Mouse (Mus musculus) intestine, postnatal 0 days (tissue): ENCODE measurements around the gene Ovol3. TPM values are rescaled to one million over a fixed set of nuclear protein-coding genes. Genes with fewer than 3 reads are reported as not detected.
A peak's percentile ranks its signal among the peaks of the same experiment; 100 is the strongest.

Experiments
- ATAC-seq: fragments of 200-750 bp; cut with Nextera tagmentation; 2 replicates; pipeline ENCODE4 v1.8.0; 2017; ENCODE audit warnings: mild to moderate bottlenecking, moderate TSS enrichment, moderate library complexity
- H3K27ac ChIP-seq: fragments of 300-500 bp; sonication (generic); 2 replicates; pipeline ENCODE4 v1.5.1; 2014; ENCODE audit warnings: mild to moderate bottlenecking, low read depth, low read length, moderate library complexity
- H3K27me3 ChIP-seq: fragments of 300-500 bp; sonication (generic); replicated peaks from 2 replicates; pipeline ENCODE4 v1.6.1; 2014; ENCODE audit warnings: low read length, mixed read lengths; ENCODE audit not compliant: control insufficient read depth, insufficient read depth
- H3K36me3 ChIP-seq: fragments of 300-500 bp; sonication (generic); 2 replicates; pipeline ENCODE4 v1.6.1; 2014; ENCODE audit warnings: mild to moderate bottlenecking, moderate library complexity; ENCODE audit not compliant: control insufficient read depth, insufficient read depth
- H3K4me1 ChIP-seq: fragments of 300-500 bp; sonication (generic); replicated peaks from 2 replicates; pipeline ENCODE4 v1.6.1; 2014; ENCODE audit warnings: antibody characterized with exemption, low read length, mixed read lengths; ENCODE audit not compliant: control insufficient read depth, insufficient read depth
- H3K4me2 ChIP-seq: fragments of 300-500 bp; sonication (generic); replicated peaks from 2 replicates; pipeline ENCODE4 v1.6.1; 2014; ENCODE audit warnings: low read depth, mild to moderate bottlenecking, moderate library complexity
- H3K4me3 ChIP-seq: fragments of 300-500 bp; sonication (generic); 2 replicates; pipeline ENCODE4 v1.5.1; 2014; ENCODE audit warnings: low read depth, low read length
- H3K9ac ChIP-seq: fragments of 300-500 bp; sonication (generic); 2 replicates; pipeline ENCODE4 v1.6.1; 2014; ENCODE audit warnings: mild to moderate bottlenecking, low read depth, low read length
- H3K9me3 ChIP-seq: fragments of 300-500 bp; sonication (generic); 2 replicates; pipeline ENCODE4 v1.6.1; 2016; ENCODE audit warnings: mixed run types; ENCODE audit not compliant: control insufficient read depth
- CTCF ChIP-seq: sonication (generic); IDR thresholded peaks from 2 replicates; pipeline ENCODE4 v1.5.1; 2016; ENCODE audit warnings: low read depth, mild to moderate bottlenecking, control low read depth, antibody characterized with exemption, moderate library complexity
- WGBS: fragments of 180-500 bp; shearing (Covaris S2); extraction: QIAGEN DNeasy Blood & Tissue Kit; methylation state at CpG from one replicate; pipeline ENCODE4 v1.1.7; 2014; 5-methylcytosine and 5-hydroxymethylcytosine counted together
- polyA plus RNA-seq: library from polyadenylated mRNA; unstranded; fragments of >200 nt; fragmentation: Nextera tagmentation; extraction: Ambion mirVana; gene quantifications from 2 replicates; pipeline ENCODE4 v1.2.1, GENCODE M21; 2015

The Ovol3 gene
- polyA plus RNA-seq, 1 experiment from 2014 or later = not detected

GRCm38 (mm10) chr7:30198481-30198971 is 37.0 kb downstream of the Ovol3 start, which contains the start of gene Capns1:
Gene Capns1, minus strand, starts transcription at chr7:30198811.
- no peak within 1 kb of the TSS for H3K4me2 ChIP-seq

DNA sequence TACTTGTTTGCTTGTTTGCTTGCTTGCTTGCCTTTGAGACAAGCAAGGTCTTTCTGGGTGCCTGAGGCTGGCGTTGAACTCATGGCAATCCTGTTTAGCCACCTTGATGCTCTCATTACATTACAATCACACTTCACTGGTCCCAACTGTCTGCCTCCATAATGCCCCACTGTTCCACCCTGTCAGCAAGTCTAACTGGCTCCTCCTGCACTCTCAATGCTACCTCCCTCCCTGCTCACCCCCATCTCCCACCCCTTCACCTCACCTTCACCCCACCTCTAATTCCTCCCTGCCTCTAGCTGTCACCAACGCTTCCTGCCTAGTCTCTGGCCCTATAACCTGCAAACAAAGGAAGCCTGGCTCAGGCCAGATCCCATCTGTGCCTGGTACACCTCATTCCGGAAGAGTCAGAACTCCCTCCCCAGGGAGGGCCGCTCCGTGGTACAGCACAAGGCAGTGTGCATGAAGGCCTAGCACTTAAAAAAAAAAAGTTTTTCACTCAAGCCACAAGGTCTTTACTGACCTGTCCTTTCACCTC is 37.9 kb downstream of the Ovol3 start:
- no peak overlapping the region for H3K4me2 ChIP-seq
- no peaks in the 10 kb centered on the region; the same call in 1 of the 2 replicates for H3K4me1 ChIP-seq
- no peak for ATAC-seq
- no peaks in the 10 kb centered on the region; the same call in 1 of the 2 replicates for H3K36me3 ChIP-seq
- H3K9me3 ChIP-seq = no peaks in the 10 kb centered on the region
- no peaks in the 10 kb centered on the region for H3K27me3 ChIP-seq
- WGBS = 64% methylated on average over 5 of the region's 5 CpGs
- H3K27ac ChIP-seq = no peak overlapping the region
- no peak overlapping the region for H3K4me3 ChIP-seq
- no peak overlapping the region for H3K9ac ChIP-seq
- no peak for TF ChIP-seq CTCF

More at GRCm38 (mm10) chr7:30198481-30198971, 37.0 kb downstream of the Ovol3 start, which contains the start of gene Capns1:
- Histone ChIP-seq H3K36me3 (no peaks in the 10 kb centered on the region), H3K9me3 (no peaks in the 10 kb centered on the region), H3K4me1 (no peaks in the 10 kb centered on the region; the same call in 1 of the 2 replicates), H3K9ac (no peak within 1 kb of the TSS), H3K4me3 (no peak within 1 kb of the TSS), H3K27ac (no peak within 1 kb of the TSS), H3K27me3 (no peaks in the 10 kb centered on the region)
- 10% methylated on average over 8 of the region's 8 CpGs for WGBS
- TF ChIP-seq CTCF = peak; percentile 94
- ATAC-seq = no peak

DNA sequence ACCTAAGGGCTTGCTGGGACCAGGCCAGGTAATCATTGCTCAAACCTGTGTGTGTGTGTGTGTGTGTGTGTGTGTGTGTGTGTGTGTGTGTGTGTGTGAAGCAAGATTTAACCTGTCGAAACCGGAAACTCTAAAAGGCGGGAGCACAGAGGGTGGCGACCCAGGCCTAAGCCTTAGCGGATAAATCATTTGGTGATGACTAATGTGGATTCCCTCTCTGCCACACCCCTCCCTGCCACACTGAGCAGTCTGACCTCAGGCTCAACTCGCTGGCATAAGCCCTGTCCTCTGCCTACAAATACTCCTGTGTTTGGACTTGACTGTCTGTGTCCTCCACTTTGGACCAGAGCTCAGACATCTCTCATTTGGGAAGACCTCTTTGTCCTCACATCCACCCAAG is 39.4 kb downstream of the Ovol3 start:
- Histone ChIP-seq H3K9me3 (no peaks in the 10 kb centered on the region), H3K27ac (no peak overlapping the region), H3K27me3 (no peaks in the 10 kb centered on the region), H3K4me3 (no peak overlapping the region), H3K4me2 (no peak overlapping the region), H3K36me3 (peaks cover 10% of the 10 kb centered on the region), H3K9ac (no peak overlapping the region), H3K4me1 (no peaks in the 10 kb centered on the region; the same call in 1 of the 2 replicates)
- TF ChIP-seq CTCF = no peak
- ATAC-seq = no peak
- 52% methylated on average over 6 of the region's 6 CpGs for WGBS

GRCm38 (mm10) chr7:30195461-30195860 is 40.1 kb downstream of the Ovol3 start:
- no peaks in the 10 kb centered on the region for H3K9me3 ChIP-seq
- peak overlapping the region; percentile 66; the same call in 1 of the 2 replicates for H3K4me3 ChIP-seq
- H3K4me2 ChIP-seq = peak overlapping the region; percentile 86
- no peak for TF ChIP-seq CTCF
- no peak for ATAC-seq
- no peak overlapping the region for H3K9ac ChIP-seq
- no peak overlapping the region for H3K27ac ChIP-seq
- H3K4me1 ChIP-seq = no peaks in the 10 kb centered on the region; the same call in 1 of the 2 replicates
- H3K27me3 ChIP-seq = no peaks in the 10 kb centered on the region
- WGBS = 49% methylated on average over 6 of the region's 6 CpGs
- peaks cover 17% of the 10 kb centered on the region for H3K36me3 ChIP-seq

DNA sequence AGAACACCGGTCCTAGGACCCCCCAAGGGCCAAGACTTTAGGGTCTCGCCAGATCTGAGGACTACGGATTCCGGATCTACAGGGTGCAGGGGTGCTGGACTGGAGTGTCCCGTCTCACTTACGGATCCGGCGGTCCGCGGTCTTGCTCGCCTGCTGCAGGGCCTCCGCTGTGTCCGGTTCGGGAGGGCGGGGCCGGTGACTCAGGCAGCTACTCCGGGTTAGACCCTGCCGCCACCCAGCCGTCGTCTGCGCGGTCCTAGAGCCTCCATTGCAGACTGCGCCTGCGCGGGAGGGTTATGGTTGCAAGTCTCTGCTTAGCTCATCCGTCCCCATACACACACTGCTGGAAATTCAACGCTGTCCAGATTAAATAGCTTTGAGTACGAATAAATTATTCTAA is 40.6 kb downstream of the Ovol3 start:
- ATAC-seq = peak; percentile 90
- Histone ChIP-seq H3K27me3 (no peaks in the 10 kb centered on the region), H3K4me3 (peak overlapping the region; percentile 66), H3K9me3 (no peaks in the 10 kb centered on the region), H3K4me1 (no peaks in the 10 kb centered on the region; the same call in 1 of the 2 replicates), H3K36me3 (peaks cover 22% of the 10 kb centered on the region), H3K27ac (peak overlapping the region; percentile 89), H3K4me2 (peak overlapping the region; percentile 86), H3K9ac (peak overlapping the region; percentile 68)
- under 1% methylated on average over 28 of the region's 28 CpGs for WGBS
- no peak for TF ChIP-seq CTCF

GRCm38 (mm10) chr7:30194101-30194831 is 41.3 kb downstream of the Ovol3 start:
- under 1% methylated on average over 26 of the region's 26 CpGs for WGBS
- Histone ChIP-seq H3K9ac (peak overlapping the region; percentile 68), H3K27ac (peak overlapping the region; percentile 89), H3K4me2 (peak overlapping the region; percentile 86), H3K9me3 (no peaks in the 10 kb centered on the region), H3K4me3 (peak overlapping the region; percentile 66), H3K4me1 (no peaks in the 10 kb centered on the region; the same call in 1 of the 2 replicates), H3K36me3 (peaks cover 24% of the 10 kb centered on the region), H3K27me3 (no peaks in the 10 kb centered on the region)
- ATAC-seq = peak; percentile 28
- no peak for TF ChIP-seq CTCF
